Mouse (Mus musculus): ENCODE results near the gene Lpin3.

Gene Lpin3

DNA sequence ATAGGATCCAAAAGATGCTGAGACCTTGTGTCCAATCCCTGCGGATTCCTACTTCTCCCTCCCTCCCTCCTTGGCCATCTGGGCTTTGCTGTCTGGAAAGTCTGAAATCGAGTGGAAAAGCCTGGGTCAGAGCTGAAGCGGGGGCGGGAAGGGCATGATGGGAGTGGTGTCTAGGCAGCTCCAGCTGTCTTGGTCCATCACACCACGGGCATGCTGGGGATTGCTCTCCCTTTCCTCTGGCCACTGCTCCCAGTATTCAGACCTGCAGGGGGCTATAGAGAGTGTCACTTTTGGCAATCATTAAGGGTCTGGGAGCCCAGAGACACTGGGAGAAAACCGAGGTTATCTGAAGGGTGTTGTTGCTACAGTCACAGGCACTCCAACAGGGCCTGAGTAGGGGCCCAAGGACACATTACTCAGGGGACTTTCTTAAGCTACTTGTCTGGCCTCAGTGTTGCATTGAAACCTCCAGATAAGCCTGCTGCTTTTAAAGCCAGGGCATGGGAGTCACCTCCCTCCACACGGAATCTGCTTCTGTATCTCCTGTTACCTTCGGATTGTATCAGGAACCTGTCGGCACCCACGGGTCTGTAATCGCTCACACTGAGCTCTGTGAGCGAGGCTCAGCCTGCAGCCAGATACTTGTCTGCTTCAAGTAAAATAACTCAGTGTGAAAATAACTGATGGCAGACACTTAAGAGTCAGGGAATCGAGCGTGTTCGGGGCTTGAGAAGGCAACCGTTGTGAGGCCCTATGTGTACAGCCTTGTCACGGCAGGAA is 60.6 kb downstream of the Lpin3 start:
- no peak for DNase-seq

DNA sequence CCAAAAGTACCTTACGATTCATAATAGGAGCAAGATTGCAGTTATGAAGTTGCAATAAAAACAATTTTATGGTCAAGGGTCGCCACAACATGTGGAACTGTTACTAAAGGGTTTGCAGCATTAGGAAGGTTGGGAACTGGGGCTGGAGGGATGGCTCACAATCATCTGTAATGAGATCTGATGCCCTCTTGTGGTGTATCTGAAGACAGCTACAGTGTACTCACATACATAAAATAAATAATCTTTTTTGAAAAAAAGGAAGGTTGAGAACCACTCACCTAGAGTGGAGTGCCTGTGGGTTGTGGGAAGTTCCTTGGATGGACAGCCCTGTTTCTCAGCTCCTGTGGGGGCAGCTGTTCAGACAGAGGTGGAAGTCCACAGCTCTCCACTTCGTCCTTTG is 62.0 kb downstream of the Lpin3 start:
- DNase-seq, result no peak

DNA sequence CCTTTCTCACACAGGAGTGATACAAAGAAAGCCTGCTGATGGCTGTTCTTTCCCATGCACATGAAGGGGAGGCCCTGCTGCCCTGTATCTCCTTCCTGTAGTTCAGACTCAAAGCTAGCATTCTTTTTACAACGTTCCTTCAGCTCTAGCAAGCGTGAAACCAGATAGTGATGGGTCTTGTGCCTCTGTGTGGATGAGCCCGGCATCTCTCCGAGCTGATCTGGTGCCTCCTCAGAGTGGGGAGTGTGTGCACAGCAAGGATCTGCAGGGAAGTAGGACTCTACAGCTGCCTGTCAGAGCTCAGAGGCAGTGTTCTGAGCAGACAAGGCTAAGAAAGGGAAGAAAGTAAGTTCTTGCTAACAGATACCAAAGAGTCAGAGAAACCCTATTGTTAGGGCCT is 71.1 kb downstream of the Lpin3 start:
- no peak for DNase-seq

- DNase-seq, result no peak
These were observed 72.8 kb downstream of the Lpin3 start for GRCm38 (mm10) chr2:160953131-160953873.

GRCm38 (mm10) chr2:160954541-160954940 is 74.1 kb downstream of the Lpin3 start:
- no peak for DNase-seq

DNA sequence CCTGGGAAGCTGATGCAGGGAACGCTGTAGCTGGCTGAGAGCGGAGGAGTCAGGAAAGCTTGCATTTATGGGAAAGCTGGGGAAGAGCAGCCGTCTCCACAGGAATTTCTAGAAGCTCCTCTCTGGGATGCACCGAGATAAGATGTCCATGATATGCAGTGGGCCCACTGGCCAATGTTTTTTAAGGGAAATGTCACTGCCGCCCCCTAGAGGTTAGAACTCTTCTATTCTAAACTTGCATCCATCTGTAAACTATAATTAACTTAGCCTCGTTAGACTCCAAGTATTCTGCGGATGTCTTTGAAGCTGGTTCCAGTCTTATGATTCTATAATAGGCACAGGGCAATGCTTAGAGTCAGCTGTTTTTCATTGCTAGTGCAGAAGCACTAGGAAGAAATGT is 74.9 kb downstream of the Lpin3 start:
- DNase-seq, result peak; percentile 31

Measured in layer of hippocampus, adult 9-11 months (tissue).